Mouse (Mus musculus) urinary bladder, postnatal 36 days (tissue): ENCODE measurements around the gene Lancl1.
A peak's percentile ranks its signal among the peaks of the same experiment; 100 is the strongest.

ENCODE experiments used
- DNase-seq, 2 experiments: peaks; one replicate each; pipeline ENCODE4 v3.0.0; 2022; ENCODE audit warnings: low spot score in 2 of 2, mixed read lengths in 1 of 2

Gene Lancl1

DNA sequence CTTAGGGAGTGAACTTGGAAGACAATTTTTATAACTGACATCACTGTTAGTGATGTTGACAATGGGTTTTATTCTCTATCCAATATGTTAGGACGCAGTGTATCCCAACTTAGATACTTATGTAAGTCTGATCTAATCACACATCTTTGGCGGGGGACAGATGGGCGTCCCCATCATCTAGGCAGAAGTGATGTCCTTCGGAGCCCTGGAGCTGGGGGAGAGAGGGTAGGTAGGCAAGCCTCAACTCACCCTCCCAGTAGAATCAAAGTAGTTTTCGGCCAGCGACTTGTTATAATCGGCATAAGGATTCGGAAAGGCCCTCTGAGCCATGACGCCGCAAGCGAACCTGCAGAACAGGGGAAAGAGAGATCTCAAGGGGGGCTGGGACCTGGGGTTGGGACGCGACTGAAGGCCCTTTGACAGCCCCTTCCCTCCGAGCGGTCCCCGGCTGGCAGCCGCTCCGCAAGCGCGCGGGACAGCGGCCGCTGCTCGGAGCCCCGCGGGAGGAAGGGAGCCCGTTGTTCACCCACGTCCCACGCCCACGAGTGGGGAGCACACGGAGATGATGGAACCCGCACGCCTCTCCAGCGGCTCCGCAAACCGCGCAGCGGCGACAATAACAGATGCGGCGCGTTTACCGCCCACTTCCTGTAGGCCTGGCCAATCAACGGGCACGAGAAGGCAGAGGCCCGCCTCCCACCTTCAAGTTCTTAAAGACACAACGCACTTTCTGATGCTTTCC, at the start of gene Lancl1:
Gene Lancl1, minus strand, starts transcription at position 627 of the 742 bp plus-strand sequence.
- DNase-seq, result peak; percentile 77 to 89

GRCm38 (mm10) chr1:67079146-67079545, 40.5 kb upstream of the Lancl1 start:
- DNase-seq, result no peak

- no peak for DNase-seq
Measured at GRCm38 (mm10) chr1:67078666-67079065, 40.0 kb upstream of the Lancl1 start.

- peak; percentile 26 to 29 for DNase-seq
Measured at GRCm38 (mm10) chr1:67077739-67078138, 39.1 kb upstream of the Lancl1 start.

DNA sequence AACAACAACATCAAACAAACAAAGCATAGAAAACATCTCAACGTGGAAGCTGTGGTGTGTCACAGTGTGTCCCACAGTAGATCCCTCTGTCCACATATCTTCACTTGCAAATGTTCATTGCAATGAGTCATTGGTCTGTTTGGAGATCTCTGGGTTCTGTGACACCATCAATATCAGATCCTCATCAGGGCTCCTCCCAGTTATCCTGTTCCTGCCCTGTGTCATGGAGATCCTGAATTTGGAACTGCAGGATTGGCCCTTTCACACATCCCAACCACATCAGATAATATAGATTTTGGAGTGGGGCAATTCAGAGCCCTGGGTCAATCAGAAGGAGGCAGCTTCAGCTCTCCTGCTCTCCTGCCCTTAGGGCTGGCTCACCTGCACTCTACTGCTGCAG, 28.9 kb upstream of the Lancl1 start:
- no peak for DNase-seq

DNA sequence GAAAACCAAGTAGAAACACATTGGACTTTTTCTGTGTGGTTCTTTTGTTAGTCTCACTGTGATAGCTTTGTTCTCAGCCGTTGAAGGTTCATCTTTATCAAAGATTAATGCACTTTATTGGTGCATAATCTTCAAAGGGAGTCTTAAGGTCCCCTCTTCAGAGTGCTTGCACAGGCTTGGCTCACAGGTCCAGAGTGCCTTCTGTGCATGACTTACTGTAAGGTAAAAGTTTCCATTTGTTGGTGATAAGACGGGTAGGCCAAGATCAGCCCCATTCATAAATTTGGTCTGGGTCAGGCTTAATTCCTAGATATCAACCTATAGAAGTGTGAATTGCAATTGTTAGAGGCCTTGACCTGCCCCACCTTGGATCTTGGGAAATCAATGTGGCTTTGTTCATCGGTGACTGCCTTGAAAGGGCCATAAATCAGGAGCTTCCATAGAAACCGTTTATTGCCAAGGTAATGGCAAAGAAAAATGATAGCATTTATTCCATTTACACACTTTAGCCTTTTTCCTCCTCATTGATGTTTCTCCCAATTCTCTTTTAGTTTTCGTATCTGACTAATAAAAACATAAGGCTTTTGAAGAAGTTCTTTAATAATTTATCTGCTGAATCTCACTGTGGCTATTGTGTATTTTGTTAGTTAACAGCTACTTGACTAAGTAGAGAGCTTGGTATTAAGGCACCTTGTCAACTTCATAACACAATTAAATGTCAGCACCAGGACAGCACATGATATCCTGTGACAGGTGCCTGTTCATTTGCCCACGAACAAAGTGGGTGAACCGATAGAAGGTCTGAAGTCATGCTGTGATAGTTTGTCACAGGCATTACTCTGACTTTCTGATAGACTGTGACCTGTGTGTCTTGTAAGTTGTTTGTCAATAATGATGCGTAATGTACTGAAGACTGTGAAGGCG, 26.9 kb upstream of the Lancl1 start:
- no peak for DNase-seq

DNA sequence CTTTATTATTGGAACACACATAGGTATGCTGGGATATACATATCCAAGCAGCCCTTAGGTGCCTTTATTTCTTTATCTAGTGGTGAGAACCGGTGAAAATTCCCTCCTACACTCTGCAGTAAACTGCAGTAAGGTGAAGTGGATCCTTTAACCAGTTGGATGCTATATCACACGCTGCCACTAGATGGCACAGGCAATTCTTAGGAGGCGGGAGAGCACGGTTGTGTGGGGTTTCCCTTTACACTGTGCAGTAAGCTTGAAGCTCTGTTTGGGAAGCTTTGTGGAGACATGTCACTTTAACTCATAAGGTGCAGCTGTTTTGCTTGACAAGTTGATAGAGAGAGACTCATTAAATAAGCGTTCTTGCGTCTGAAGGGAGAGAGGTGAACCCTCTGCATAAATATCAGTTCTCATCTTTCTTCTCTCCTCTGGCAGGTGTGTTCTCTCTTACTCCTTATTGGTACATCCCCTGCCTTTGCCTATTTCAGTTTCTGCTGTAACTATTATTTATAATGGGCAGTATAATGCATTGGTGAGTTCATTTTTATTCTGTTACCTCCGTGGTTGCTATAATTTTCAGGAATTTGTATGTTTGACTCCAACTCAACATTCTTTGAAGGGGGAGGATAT, 22.9 kb upstream of the Lancl1 start:
- DNase-seq, result peak; percentile 64 to 66

- DNase-seq, result no peak
Measured at GRCm38 (mm10) chr1:67055816-67056215, 17.1 kb upstream of the Lancl1 start.

GRCm38 (mm10) chr1:67052721-67053120, 14.0 kb upstream of the Lancl1 start:
- no peak for DNase-seq

- no peak for DNase-seq
Measured at GRCm38 (mm10) chr1:67049600-67049999, 10.9 kb upstream of the Lancl1 start.

GRCm38 (mm10) chr1:67048696-67049095, 10.0 kb upstream of the Lancl1 start:
- DNase-seq, result peak in 1 of 2 experiments; percentile 21

GRCm38 (mm10) chr1:67045100-67045499, 6.4 kb upstream of the Lancl1 start:
- no peak for DNase-seq

DNA sequence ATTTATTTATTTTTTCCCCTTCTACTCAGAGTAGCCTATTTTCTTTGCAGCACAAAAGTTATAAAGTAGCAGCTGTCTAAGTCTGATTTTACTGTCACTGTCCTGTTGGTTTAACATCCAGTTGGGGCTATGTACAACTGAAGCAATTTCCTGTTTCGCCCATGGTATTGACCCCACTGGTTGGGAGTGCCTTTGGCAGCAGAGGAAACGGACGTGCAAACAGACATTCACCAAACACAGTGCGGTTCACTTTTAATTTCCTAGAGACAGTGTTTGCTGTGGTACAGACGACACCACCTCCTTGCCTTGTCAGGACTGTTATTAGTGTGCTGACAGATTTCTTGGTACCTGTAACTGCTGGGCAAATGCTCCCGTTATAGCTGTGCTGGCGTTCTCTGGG, 3.9 kb upstream of the Lancl1 start:
- no peak for DNase-seq

GRCm38 (mm10) chr1:67039083-67039482, 411 bp upstream of the Lancl1 start:
- DNase-seq, result no peak

DNA sequence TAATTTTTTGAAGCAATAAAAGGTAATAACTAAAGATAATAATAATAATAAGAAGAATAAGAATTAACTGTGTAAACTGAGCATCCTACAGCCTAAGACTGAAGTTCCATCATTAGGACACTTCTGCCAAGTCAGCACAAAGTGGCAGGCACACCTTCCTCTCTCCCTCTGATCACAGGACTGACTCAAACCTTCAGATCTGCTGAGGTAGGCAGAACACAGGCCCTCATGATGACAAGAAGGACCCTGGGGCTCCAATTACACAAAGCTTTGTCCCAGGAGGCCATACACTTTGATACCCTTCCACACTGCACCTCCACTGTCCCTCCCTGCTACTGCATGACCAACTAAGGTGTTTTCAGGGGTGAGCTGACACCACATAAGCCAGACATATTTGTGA, 1.5 kb downstream of the Lancl1 start:
- DNase-seq, result no peak

- DNase-seq, result no peak
Measured at GRCm38 (mm10) chr1:67033278-67033677, 5.4 kb downstream of the Lancl1 start.

DNA sequence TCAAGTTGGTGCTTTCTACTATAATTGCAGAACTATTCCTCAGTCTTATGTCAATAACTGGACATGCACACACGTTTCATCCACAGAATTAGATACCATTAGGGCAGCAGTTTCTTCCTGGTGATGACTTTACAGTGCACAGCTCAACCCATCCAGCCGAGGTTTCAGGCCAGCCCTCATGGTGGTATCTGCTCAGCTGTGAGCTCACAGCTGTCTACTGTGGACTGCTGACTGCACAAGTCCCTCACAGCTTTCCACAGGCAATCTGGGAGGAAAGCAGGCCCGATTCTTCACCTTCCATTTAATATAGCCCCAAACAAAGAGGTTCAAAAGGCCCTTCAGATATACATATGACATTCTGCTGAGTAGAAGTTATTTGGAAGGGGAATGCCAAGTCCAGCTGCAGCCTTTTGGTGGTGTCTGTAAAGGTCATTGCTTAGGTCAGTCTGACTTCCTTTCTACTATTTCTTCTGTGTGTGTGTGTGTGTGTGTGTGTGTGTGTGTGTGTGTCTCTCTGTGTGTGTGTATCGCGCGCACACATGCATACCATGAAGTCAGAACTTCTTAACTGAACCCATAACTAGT, 11.7 kb downstream of the Lancl1 start:
- DNase-seq, result no peak

GRCm38 (mm10) chr1:67026142-67026541, 12.5 kb downstream of the Lancl1 start:
- no peak for DNase-seq

DNA sequence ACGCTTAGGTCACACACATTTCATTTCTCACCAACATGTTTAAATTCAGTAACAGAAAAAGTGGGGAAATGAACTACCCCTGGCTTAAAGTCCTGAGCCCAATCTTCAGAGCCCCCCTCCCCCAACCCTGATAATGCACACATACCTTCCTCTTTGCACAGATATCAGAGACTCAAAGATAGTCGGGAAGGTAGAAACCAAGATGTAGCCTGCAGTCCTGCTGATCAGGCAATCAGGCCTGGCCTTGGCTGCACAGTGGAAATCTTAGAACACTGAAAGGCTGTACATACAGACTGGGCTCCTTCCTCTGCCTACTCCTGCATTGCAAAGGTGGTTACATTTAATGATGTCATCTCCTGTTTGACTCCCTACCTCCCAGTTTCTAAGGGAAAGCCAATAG, 15.9 kb downstream of the Lancl1 start:
- DNase-seq, result no peak

GRCm38 (mm10) chr1:67022051-67022450, 16.6 kb downstream of the Lancl1 start:
- no peak for DNase-seq

- no peak for DNase-seq
Measured at GRCm38 (mm10) chr1:67020637-67021161, 18.0 kb downstream of the Lancl1 start.
